Mouse (Mus musculus): ENCODE results near the gene Dctn2. TPM values are rescaled to one million over a fixed set of nuclear protein-coding genes. Genes with fewer than 3 reads are reported as not detected.

Dctn2 gene
- polyA plus RNA-seq (2012; rRNA removed): 168 and 200 TPM in 2 replicates

DNA sequence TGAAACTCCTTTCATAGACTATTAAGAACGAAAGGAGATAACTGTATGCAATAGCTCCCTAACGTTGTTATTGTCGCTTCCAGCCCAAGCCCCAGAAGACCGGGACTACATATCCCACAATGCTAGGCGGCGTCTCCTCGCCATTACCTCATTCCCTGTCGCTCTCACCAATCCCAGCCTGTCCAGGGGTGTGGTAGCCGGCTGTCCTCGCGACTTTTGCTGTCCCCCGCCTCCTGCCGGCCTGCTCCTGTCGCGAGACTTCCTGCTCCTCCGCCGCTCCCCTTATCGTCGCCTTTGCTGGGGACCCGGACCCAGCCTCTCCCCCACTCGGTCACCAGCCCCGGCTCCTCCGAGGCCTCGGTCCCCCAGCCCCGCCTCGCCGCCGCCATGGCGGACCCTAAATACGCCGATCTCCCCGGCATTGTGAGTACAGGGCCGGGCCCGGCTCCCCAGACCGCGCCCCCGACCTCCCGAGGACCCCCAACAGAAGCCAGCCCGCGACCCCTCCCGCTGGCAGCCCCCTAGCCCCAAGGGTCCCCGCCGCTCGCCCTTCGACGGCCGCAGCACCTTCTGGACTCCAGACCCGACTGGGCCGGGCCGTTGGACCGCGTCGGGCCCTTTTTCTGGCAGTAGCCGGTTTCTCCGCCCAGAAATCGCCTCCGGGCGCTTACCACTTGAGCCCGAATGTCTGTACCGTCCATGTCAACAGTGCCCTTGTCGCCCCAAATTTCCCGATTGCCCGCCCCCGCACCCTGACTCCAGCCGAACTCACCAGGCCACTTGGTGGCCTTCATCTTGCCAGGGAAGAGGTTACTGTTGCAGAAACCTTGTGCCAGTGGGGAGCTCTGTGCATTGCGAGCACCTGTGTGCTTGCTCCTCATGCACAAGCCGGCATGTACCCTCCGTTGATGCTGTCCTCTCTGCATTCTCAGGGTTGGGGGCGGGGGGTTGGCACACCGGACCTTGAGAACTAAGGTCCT lies at the start of gene Dctn2:
Gene Dctn2 (plus strand): TSS at position 257 of the 980 bp plus-strand sequence.
- Histone ChIP-seq H3K36me3 (ENCODE audit: control insufficient read depth, insufficient read depth, low read length) (no peaks in the 10 kb centered on the region), H3K4me3 (ENCODE audit: control insufficient read depth, insufficient read depth, low read length) (peak within 1 kb of the TSS; percentile 99), H3K4me1 (replicated peaks; ENCODE audit: control insufficient read depth, insufficient read depth, low read length) (peaks cover 19% of the 10 kb centered on the region), H3K27me3 (ENCODE audit: control insufficient read depth, insufficient read depth, low read length) (no peaks in the 10 kb centered on the region), H3K27ac (ENCODE audit: control insufficient read depth, insufficient read depth, low read length) (no peak within 1 kb of the TSS)
- DNase-seq: peak; percentile 89
- 2% methylated on average over 70 of the region's 70 CpGs for WGBS
- TF ChIP-seq POLR2A (IDR thresholded peaks at IDR 0.05; ENCODE audit: control insufficient read depth, extremely low read depth, insufficient read depth, low read length, poor library complexity) (peak; percentile 47), CTCF (IDR thresholded peaks at IDR 0.05; ENCODE audit: borderline replicate concordance, control insufficient read depth, extremely low read depth, insufficient read depth, low read length, poor library complexity) (no peak)

DNA sequence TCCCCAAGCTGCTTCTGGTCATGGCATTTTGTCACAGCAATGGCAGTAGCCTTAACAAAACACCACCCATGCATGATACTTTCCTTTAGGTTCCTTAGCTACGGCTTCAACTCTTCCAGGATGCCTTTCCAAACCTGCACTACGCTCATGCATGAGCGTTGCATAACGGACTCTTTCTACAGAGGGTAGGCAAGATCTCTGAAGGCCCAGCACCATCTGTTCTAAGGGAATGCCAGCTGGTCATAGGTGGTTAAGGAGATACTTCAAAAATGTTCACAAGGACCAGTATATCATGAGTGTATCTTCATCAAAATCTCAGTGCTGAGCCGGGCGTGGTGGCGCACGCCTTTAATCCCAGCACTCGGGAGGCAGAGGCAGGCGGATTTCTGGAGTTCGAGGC lies 49.7 kb upstream of the Dctn2 start:
- 97% methylated on average over 11 of the region's 11 CpGs for WGBS
- no peaks in the 10 kb centered on the region for H3K36me3 ChIP-seq (ENCODE audit: control insufficient read depth, insufficient read depth, low read length)
- H3K27me3 ChIP-seq (ENCODE audit: control insufficient read depth, insufficient read depth, low read length): no peaks in the 10 kb centered on the region
- TF ChIP-seq CTCF (IDR thresholded peaks at IDR 0.05; ENCODE audit: borderline replicate concordance, control insufficient read depth, extremely low read depth, insufficient read depth, low read length, poor library complexity) (no peak), POLR2A (IDR thresholded peaks at IDR 0.05; ENCODE audit: control insufficient read depth, extremely low read depth, insufficient read depth, low read length, poor library complexity) (no peak)
- no peak overlapping the region for H3K4me3 ChIP-seq (ENCODE audit: control insufficient read depth, insufficient read depth, low read length)
- H3K4me1 ChIP-seq (replicated peaks; ENCODE audit: control insufficient read depth, insufficient read depth, low read length): 0 out of 2 replicates have a peak, but pooled peaks cover 3% of the 10 kb centered on the region
- H3K27ac ChIP-seq (ENCODE audit: control insufficient read depth, insufficient read depth, low read length): no peak overlapping the region
- DNase-seq: no peak

DNA sequence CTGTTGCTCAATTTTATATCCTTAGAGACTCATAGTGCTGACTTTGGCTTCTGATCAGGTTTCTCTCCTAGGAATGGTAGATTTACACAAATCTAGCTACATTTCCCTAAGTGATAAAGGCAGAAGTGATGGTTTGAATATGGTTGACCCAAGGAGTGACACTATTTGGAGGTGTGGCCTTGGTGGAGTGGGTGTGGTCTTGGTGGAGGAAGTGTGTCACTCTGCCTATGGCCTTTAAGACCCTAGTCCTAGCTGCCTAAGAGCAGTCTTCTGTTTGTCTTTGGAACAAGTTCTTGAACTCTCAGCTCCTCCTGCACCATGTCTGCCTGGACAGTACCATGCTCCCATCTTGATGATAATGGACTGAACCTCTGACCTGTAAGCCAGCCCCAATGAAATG lies 49.0 kb upstream of the Dctn2 start:
- no peak for DNase-seq
- Histone ChIP-seq H3K27me3 (ENCODE audit: control insufficient read depth, insufficient read depth, low read length) (no peaks in the 10 kb centered on the region), H3K36me3 (ENCODE audit: control insufficient read depth, insufficient read depth, low read length) (no peaks in the 10 kb centered on the region), H3K4me1 (replicated peaks; ENCODE audit: control insufficient read depth, insufficient read depth, low read length) (no peaks in the 10 kb centered on the region), H3K4me3 (ENCODE audit: control insufficient read depth, insufficient read depth, low read length) (no peak overlapping the region), H3K27ac (ENCODE audit: control insufficient read depth, insufficient read depth, low read length) (no peak overlapping the region)
- TF ChIP-seq CTCF (IDR thresholded peaks at IDR 0.05; ENCODE audit: borderline replicate concordance, control insufficient read depth, extremely low read depth, insufficient read depth, low read length, poor library complexity) (no peak), POLR2A (IDR thresholded peaks at IDR 0.05; ENCODE audit: control insufficient read depth, extremely low read depth, insufficient read depth, low read length, poor library complexity) (no peak)

DNA sequence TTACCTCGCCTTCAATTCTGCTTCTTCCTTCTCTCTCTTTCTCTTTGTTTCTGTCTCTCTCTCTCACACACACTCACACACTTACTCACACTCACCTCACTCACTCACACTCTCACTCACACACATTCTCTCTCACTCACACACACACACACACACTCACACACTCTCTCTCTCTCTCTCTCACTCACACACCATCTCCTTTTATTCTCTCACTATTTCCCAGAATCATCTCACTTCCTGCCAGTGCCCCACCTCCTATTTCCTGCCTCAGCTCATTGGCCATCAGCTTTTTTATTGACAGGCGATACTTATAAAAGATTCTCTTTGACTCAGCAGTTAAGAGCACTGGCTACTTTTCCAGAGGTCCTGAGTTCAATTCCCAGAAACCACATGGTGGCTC lies 47.8 kb upstream of the Dctn2 start:
- DNase-seq: no peak
- WGBS: 93% methylated on average over 2 of the region's 2 CpGs
- TF ChIP-seq CTCF (IDR thresholded peaks at IDR 0.05; ENCODE audit: borderline replicate concordance, control insufficient read depth, extremely low read depth, insufficient read depth, low read length, poor library complexity) (no peak), POLR2A (IDR thresholded peaks at IDR 0.05; ENCODE audit: control insufficient read depth, extremely low read depth, insufficient read depth, low read length, poor library complexity) (no peak)

DNA sequence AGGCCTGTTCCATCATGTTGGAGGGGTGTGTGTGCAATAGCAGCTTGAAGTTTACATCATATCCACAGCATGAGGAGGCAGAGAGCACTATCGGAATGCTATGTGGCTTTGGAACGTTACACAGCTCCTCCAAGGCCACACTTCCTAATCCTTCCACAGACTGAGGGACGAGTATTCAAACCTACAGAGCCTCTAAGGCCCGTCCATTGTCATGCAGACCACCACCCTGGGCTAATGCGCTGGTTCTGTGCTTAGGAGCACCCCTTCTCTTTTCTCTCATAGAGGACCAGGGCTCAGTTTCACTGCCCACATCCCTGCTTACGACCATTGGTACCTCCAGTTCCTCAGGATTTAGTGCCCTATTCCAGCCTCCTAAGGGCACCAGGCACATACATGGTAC lies 41.0 kb upstream of the Dctn2 start:
- TF ChIP-seq POLR2A (IDR thresholded peaks at IDR 0.05; ENCODE audit: control insufficient read depth, extremely low read depth, insufficient read depth, low read length, poor library complexity) (no peak), CTCF (IDR thresholded peaks at IDR 0.05; ENCODE audit: borderline replicate concordance, control insufficient read depth, extremely low read depth, insufficient read depth, low read length, poor library complexity) (no peak)
- H3K36me3 ChIP-seq (ENCODE audit: control insufficient read depth, insufficient read depth, low read length): no peaks in the 10 kb centered on the region
- 64% methylated on average over 6 of the region's 6 CpGs for WGBS
- no peak overlapping the region for H3K27ac ChIP-seq (ENCODE audit: control insufficient read depth, insufficient read depth, low read length)
- H3K27me3 ChIP-seq (ENCODE audit: control insufficient read depth, insufficient read depth, low read length): no peaks in the 10 kb centered on the region; the same call in 1 of the 2 replicates
- DNase-seq: no peak
- H3K4me3 ChIP-seq (ENCODE audit: control insufficient read depth, insufficient read depth, low read length): no peak overlapping the region
- H3K4me1 ChIP-seq (replicated peaks; ENCODE audit: control insufficient read depth, insufficient read depth, low read length): peaks cover 8% of the 10 kb centered on the region

More for the DNA sequence above, 47.8 kb upstream of the Dctn2 start:
- Histone ChIP-seq H3K27ac (ENCODE audit: control insufficient read depth, insufficient read depth, low read length) (no peak overlapping the region), H3K4me1 (replicated peaks; ENCODE audit: control insufficient read depth, insufficient read depth, low read length) (no peaks in the 10 kb centered on the region), H3K36me3 (ENCODE audit: control insufficient read depth, insufficient read depth, low read length) (no peaks in the 10 kb centered on the region), H3K27me3 (ENCODE audit: control insufficient read depth, insufficient read depth, low read length) (no peaks in the 10 kb centered on the region), H3K4me3 (ENCODE audit: control insufficient read depth, insufficient read depth, low read length) (no peak overlapping the region)

DNA sequence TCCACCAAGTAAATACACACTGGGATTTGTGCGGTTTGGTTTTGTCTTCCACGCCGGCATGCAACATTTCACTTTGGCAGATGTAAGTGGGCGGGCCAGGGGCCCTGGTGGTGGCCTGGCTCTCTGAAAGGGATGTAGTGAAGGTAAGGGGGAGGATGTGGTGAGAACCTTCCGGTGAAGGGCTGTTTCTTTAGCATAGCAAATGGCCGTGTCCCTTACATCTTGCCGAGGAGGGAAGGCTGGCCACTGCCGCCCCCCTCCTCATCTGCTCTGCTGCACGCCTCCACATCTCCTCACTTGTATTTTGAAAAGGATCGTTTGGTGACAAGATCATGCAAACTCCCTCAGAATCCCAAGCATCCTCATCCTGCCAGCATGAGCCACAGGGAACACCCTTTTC lies 40.4 kb upstream of the Dctn2 start:
- 2% methylated on average over 10 of the region's 10 CpGs for WGBS
- peaks cover 13% of the 10 kb centered on the region for H3K4me1 ChIP-seq (replicated peaks; ENCODE audit: control insufficient read depth, insufficient read depth, low read length)

More for the DNA sequence above, 40.4 kb upstream of the Dctn2 start:
- Histone ChIP-seq H3K36me3 (ENCODE audit: control insufficient read depth, insufficient read depth, low read length) (no peaks in the 10 kb centered on the region), H3K27ac (ENCODE audit: control insufficient read depth, insufficient read depth, low read length) (no peak overlapping the region), H3K4me3 (ENCODE audit: control insufficient read depth, insufficient read depth, low read length) (no peak overlapping the region), H3K27me3 (ENCODE audit: control insufficient read depth, insufficient read depth, low read length) (no peaks in the 10 kb centered on the region; the same call in 1 of the 2 replicates)
- TF ChIP-seq POLR2A (IDR thresholded peaks at IDR 0.05; ENCODE audit: control insufficient read depth, extremely low read depth, insufficient read depth, low read length, poor library complexity) (no peak), CTCF (IDR thresholded peaks at IDR 0.05; ENCODE audit: borderline replicate concordance, control insufficient read depth, extremely low read depth, insufficient read depth, low read length, poor library complexity) (no peak)
- peak; percentile 13 for DNase-seq

Measured in thymus, adult 2 months (tissue).